Mouse (Mus musculus) CD4-positive, CD25-positive, alpha-beta regulatory T cell, adult 9 weeks (primary cell): ENCODE data around the gene Rbm45. TPM values are rescaled to one million over a fixed set of nuclear protein-coding genes. Genes with fewer than 3 reads are reported as not detected.

Experiments used
- polyA plus RNA-seq: library from polyadenylated mRNA; unstranded; fragments of 100-300 nt; shearing (Covaris generic); gene quantifications from one replicate; pipeline ENCODE4 v1.2.1, GENCODE M21; 2017

Gene Rbm45
- polyA plus RNA-seq = 6.5 TPM

DNA sequence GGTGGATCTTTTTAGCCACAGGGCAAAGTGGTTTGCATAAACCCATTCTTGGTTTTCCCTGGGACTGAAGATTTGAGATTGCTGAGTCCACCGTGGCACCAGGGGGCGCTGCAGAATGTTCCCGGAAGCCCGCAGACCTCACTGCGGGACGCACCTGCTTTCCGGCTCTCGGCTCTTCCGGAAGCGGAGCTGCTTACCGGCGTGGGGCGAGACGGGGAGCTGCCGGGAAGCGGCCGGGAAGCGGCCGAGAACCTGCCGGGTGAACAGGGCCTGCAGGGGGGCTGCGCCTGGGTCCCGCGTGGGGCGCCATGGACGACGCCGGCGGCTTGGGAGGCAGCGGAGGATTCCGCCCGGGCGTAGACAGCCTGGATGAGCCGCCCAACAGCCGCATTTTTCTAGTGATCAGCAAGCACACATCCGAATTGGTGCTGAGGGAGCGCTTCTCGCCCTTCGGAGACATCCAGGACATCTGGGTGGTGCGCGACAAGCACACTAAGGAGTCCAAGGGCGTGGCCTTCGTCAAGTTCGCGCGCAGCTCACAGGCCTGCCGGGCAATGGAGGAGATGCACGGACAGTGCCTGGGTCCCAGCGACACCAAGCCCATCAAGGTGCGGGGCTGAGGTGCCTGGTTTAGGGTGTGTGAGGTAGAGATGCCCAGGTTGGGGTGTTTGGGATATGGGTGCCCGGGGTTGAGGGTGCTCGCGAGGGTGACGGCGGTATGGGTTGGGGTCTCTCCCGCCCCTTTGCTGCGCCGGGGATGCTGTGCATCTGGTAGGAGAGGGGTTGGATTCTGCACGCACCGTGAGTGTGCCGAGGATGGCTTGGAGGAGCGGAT lies at the start of gene Rbm45:
Gene Rbm45 (plus strand): TSS at position 164 of the 835 bp plus-strand sequence.

DNA sequence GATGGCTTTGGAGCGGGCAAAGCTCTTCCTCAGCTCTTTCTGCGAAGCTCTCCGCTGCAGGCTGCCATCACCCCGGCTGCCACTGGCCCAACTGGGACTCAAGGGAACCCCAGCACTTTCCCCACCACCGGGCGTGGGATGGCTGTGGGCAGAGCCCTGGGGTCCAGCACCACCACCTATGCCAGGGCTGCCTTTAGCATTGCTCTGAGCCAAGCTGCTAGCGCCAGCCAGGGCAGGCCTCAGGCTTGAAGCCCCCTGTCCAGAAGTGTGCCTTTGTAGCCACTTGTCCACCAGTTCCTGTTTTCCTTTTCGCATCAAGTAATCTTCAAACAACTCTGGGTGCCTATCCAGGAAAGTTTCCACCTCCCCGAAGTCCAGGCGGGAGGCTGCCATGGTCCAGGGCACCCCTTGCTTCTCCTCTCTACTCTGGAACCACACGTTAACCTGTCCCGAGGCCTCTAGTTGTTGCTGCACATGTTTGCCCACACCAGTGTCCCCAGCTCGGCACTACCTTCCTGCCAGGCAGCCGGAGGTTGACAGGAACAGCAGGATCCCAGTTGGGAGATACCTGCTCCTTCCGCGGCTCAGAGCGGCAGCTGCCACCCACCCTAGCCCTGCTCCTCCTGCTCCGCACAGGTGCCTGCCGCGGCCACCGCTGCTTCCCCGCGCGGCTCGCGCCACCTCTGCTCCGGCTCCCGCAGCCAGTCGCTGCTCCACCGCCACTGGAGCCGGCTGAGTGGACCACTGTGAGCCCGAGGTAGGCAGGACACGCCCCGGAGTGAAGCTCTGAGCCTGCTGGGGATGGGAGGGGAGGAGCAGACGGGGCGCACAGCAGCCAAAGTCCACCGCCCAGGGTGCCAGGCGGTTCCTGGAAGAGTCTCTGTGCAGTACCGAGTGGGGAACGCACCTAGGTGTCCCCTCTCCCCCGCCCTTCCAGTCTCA lies 31.3 kb upstream of the Rbm45 start, which contains the start of gene Pde11a:
Gene Pde11a (minus strand): TSS at position 560 of the 942 bp plus-strand sequence.

DNA sequence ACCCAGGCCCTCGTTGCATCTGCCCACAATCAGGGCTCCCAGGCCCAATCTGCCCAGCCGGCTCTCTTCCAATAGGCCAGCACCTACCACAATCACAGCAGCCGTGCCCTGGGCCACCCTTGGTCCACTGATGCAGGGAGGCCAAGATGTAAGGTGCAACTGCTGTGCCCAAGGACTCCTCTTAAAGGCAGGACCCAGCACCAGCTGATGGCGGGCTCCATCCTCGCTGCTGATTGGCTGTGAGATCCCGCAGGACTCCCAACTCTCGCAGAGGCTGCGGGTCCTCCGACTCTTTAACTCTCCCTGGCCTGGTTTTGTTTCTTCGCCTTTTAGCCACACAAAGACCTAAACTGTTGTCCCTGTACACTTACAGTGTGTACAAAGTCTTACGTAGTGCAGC lies 9.6 kb upstream of the Rbm45 start, which contains the start of gene Cyct:
Gene Cyct (minus strand): TSS at position 225 of the 400 bp plus-strand sequence.

DNA sequence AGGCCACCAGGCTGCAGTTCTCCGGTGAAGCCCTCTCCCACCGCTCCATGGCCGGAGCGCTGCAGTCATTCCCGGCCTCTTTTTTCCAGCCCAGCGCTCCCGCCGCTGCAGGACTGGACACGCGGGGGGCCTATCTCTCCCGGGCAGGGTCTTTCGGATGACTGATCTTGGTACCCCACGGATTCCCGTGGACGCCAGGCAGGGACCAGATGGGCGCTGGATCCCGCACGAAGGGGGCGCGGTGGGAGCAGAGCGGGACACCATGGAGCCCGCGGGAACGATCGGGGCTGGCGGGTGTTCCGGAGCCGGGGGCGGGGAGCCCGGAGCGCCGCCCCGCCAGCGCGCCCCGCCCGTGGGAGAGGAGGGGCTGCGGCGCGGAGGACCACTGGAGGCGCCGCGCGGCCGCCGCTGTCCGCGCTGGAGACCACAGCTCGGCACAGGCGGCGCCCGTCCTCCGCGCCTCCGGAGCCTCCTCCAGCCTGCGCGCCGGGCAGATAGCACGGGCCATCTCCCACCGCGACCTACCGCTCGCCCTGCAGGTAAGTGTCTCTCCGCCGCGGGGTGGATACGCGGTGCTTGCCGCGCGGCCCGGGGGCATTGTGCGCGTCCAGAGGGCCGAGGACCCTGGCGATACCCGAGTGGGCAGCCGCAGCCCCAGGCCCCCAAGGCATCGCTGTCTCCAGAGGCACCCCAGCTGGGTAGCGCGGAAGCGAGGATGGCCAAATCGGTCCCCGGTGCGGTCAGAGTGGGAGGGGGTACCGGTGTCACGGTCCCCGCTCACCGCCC lies 36.6 kb downstream of the Rbm45 start, which contains the start of gene Osbpl6:
Gene Osbpl6 (plus strand): TSS at position 358 of the 786 bp plus-strand sequence.

Other genes starting within 250 kb of the Rbm45 start
- gene Pde11a, start 31.2 kb upstream of the Rbm45 start, polyA plus RNA-seq = 11.9 TPM
- gene Cyct, start 9.5 kb upstream of the Rbm45 start, polyA plus RNA-seq = not detected
- 0.21 TPM for gene Osbpl6, start 36.5 kb downstream of the Rbm45 start, polyA plus RNA-seq